8 mouse cellular contexts compared by ENCODE assay signal in genomic region chr8:87708127-87708637, GRCm38 (mm10).
A peak's percentile ranks its signal among the peaks of the same experiment; 100 is the strongest.
DNase-seq lines count a peak whose midpoint lies in the region; ATAC-seq lines count a peak whose summit lies in the region.

No protein-coding gene starts in this region.

- no peaks in the 10 kb centered on the region for H3K36me3 ChIP-seq in intestine, embryonic 14.5 days (ENCODE audit: control insufficient read depth, insufficient read depth, low read length)
- H3K36me3 ChIP-seq in neural tube, embryonic 14.5 days (ENCODE audit: control insufficient read depth, insufficient read depth, low read length) = no peaks in the 10 kb centered on the region

- H3K4me1 ChIP-seq in intestine, embryonic 14.5 days (replicated peaks; ENCODE audit: control insufficient read depth, insufficient read depth, low read length) = 0 out of 2 replicates have a peak, but pooled peaks cover 5% of the 10 kb centered on the region
- peaks cover 37% of the 10 kb centered on the region for H3K4me1 ChIP-seq in neural tube, embryonic 14.5 days (ENCODE audit: control insufficient read depth, insufficient read depth, low read length)

- peak; percentile 9 for DNase-seq in CD4-positive, CD25-positive, alpha-beta regulatory T cell, adult 2 months (ENCODE audit: low read depth, low spot score)
- DNase-seq in cerebellum, postnatal 14 days = peak; percentile 58 to 63
- no peak for DNase-seq in intestine, embryonic 14.5 days (ENCODE audit: low spot score)
- no peak for DNase-seq in kidney, postnatal 25 days
- no peak for DNase-seq in urinary bladder, postnatal 10 days (ENCODE audit: low spot score)

- no peaks in the 10 kb centered on the region for H3K9me3 ChIP-seq in intestine, embryonic 14.5 days (ENCODE audit: control insufficient read depth, low read length)
- no peaks in the 10 kb centered on the region for H3K9me3 ChIP-seq in neural tube, embryonic 14.5 days (ENCODE audit: control insufficient read depth, low read length)

- WGBS in intestine, embryonic 14.5 days = 16% methylated on average over 11 of the region's 11 CpGs
- WGBS in neural tube, embryonic 14.5 days = 8% methylated on average over 11 of the region's 11 CpGs

- H3K4me2 ChIP-seq in intestine, embryonic 14.5 days (ENCODE audit: low read length) = peak overlapping the region; percentile 28
- peak overlapping the region; percentile 33 for H3K4me2 ChIP-seq in neural tube, embryonic 14.5 days (ENCODE audit: low read depth, low read length)

- no peaks in the 10 kb centered on the region for H3K27me3 ChIP-seq in intestine, embryonic 14.5 days (replicated peaks; ENCODE audit: control insufficient read depth, insufficient read depth, low read length)
- H3K27me3 ChIP-seq in neural tube, embryonic 14.5 days (ENCODE audit: control insufficient read depth, insufficient read depth, low read length) = no peaks in the 10 kb centered on the region

- H3K27ac ChIP-seq in intestine, embryonic 14.5 days (ENCODE audit: low read depth) = no peak overlapping the region
- peak overlapping the region; percentile 85 for H3K27ac ChIP-seq in neural tube, embryonic 14.5 days (ENCODE audit: low read depth, low read length)

- no peak overlapping the region for H3K4me3 ChIP-seq in intestine, embryonic 14.5 days (ENCODE audit: low read depth, low read length)
- no peak overlapping the region for H3K4me3 ChIP-seq in neural tube, embryonic 14.5 days (ENCODE audit: low read depth, low read length)

- no peak for ATAC-seq in CD4-positive, CD25-positive, alpha-beta regulatory T cell, adult 4 months
- no peak for ATAC-seq in intestine, embryonic 14.5 days (replicated peaks; ENCODE audit: low FRiP score, low TSS enrichment, low read depth)
- ATAC-seq in neural tube, embryonic 14.5 days (ENCODE audit: low read depth) = peak; percentile 41; the same call in 1 of the 2 replicates
- ATAC-seq in erythroid progenitor cell, adult 5-6 weeks (replicated peaks; ENCODE audit: low FRiP score, poor library complexity, severe bottlenecking) = no peak

- no peak overlapping the region for H3K9ac ChIP-seq in intestine, embryonic 14.5 days (ENCODE audit: low read length)
- H3K9ac ChIP-seq in neural tube, embryonic 14.5 days (replicated peaks; ENCODE audit: low read depth, low read length) = peak overlapping the region; percentile 43; the same call in 1 of the 2 replicates

Comparison
In these comparisons a context has a peak if more than half of its experiments do, and no peak if none do; other contexts are left out.
1. DNase-seq: peak in CD4-positive, CD25-positive, alpha-beta regulatory T cell, adult 2 months (single experiment) and cerebellum, postnatal 14 days (2 of 2); none in intestine, embryonic 14.5 days (single experiment), kidney, postnatal 25 days (0 of 2) and urinary bladder, postnatal 10 days (single experiment).